Mouse (Mus musculus) myocyte (in vitro differentiated cells): ENCODE measurements around the gene Homer2.

Experiments
- MAX ChIP-seq: IDR thresholded peaks from one replicate; pipeline ENCODE4 v1.6.1; 2011; ENCODE audit warnings: low read depth, mild to moderate bottlenecking, control low read depth
- MYOD1 ChIP-seq, 3 experiments: IDR thresholded peaks; one replicate each; pipeline ENCODE4 v1.6.1; 2011; ENCODE audit warnings: control low read depth in 2 of 3, low read depth in 2 of 3, mild to moderate bottlenecking in 2 of 3, moderate library complexity in 1 of 3; ENCODE audit not compliant: insufficient read length in 2 of 3, control insufficient read depth in 1 of 3
- POLR2A ChIP-seq: IDR thresholded peaks from one replicate; pipeline ENCODE4 v1.6.1; 2011; ENCODE audit warnings: low read depth, mild to moderate bottlenecking, control low read depth, moderate library complexity; ENCODE audit not compliant: insufficient read length
- TCF12 ChIP-seq: IDR thresholded peaks from one replicate; pipeline ENCODE4 v1.6.1; 2011; ENCODE audit warnings: mild to moderate bottlenecking, control low read depth; ENCODE audit not compliant: poor library complexity, insufficient read depth, severe bottlenecking

DNA sequence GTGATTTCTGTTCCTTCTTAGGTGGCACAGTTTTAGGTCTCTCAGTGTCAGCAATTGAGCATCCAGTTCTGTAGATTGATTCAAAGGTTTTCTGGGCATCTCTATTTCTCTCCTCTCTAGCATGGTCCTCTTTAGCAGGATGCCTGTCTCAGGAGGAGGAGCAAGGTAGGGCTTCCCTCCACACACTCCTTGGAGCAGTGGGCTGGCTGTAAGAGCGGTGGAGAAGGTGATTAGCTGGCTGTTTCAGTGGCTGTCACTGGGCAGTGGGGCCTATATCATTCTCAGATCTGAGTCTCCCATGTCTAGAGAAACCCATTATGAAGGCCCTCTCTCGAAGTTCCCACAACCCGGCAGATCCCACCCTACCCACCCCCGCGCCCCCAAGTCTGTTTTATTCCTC lies 139.9 kb downstream of the Homer2 start:
- no peak for TF ChIP-seq MAX
- no peak for TF ChIP-seq POLR2A
- no peak for TF ChIP-seq MYOD1 (IDR thresholded peaks at IDR 0.05; ENCODE audit: control insufficient read depth in 1 of 3, insufficient read length in 2 of 3, low read depth in 2 of 3)
- TF ChIP-seq TCF12, result no peak
